Mouse (Mus musculus): ENCODE data around the gene Bid. TPM values are rescaled to one million over a fixed set of nuclear protein-coding genes. Genes with fewer than 3 reads are reported as not detected.
A peak's percentile ranks its signal among the peaks of the same experiment; 100 is the strongest.
"Not testable (repeated sequence)": the region's sequence is repeated elsewhere in the genome, so short reads cannot be mapped to it uniquely, and the experiment has no call there.

Gene Bid
- polyA plus RNA-seq, 1 experiment from 2014 or later = 13.4 TPM

- ATAC-seq (ENCODE audit: low read depth) (no peak), DNase-seq (ENCODE audit: low spot score) (no peak)
- no peak overlapping the region for H3K9ac ChIP-seq (ENCODE audit: low read depth, low read length)
- no peak overlapping the region for H3K4me2 ChIP-seq (ENCODE audit: low read depth, low read length)
- peaks cover 13% of the 10 kb centered on the region for H3K4me1 ChIP-seq (ENCODE audit: control insufficient read depth, insufficient read depth, low read length)
- H3K27ac ChIP-seq (replicated peaks; ENCODE audit: low read depth, low read length) = no peak overlapping the region
- H3K4me3 ChIP-seq (ENCODE audit: low read depth, low read length) = no peak overlapping the region
- 0 out of 2 replicates have a peak, but pooled peaks cover 8% of the 10 kb centered on the region for H3K27me3 ChIP-seq (replicated peaks; ENCODE audit: control insufficient read depth, insufficient read depth, low read length)
- 71% methylated on average over 4 of the region's 4 CpGs for WGBS
- H3K9me3 ChIP-seq (ENCODE audit: control insufficient read depth, low read length) = no peaks in the 10 kb centered on the region
- H3K36me3 ChIP-seq (ENCODE audit: control insufficient read depth, insufficient read depth, low read length) = no peaks in the 10 kb centered on the region
Measured at GRCm38 (mm10) chr6:120914533-120914910, 2.1 kb downstream of the Bid start.

- no peak overlapping the region for H3K4me3 ChIP-seq (ENCODE audit: low read depth, low read length)
- H3K9ac ChIP-seq (ENCODE audit: low read depth, low read length) = no peak overlapping the region
- no peak overlapping the region for H3K27ac ChIP-seq (replicated peaks; ENCODE audit: low read depth, low read length)
- DNase-seq (ENCODE audit: low spot score) (no peak), ATAC-seq (ENCODE audit: low read depth) (no peak)
- no peaks in the 10 kb centered on the region for H3K9me3 ChIP-seq (ENCODE audit: control insufficient read depth, low read length)
- H3K36me3 ChIP-seq (ENCODE audit: control insufficient read depth, insufficient read depth, low read length) = no peaks in the 10 kb centered on the region
- H3K27me3 ChIP-seq (replicated peaks; ENCODE audit: control insufficient read depth, insufficient read depth, low read length) = 0 out of 2 replicates have a peak, but pooled peaks cover 8% of the 10 kb centered on the region
- peaks cover 13% of the 10 kb centered on the region for H3K4me1 ChIP-seq (ENCODE audit: control insufficient read depth, insufficient read depth, low read length)
- no peak overlapping the region for H3K4me2 ChIP-seq (ENCODE audit: low read depth, low read length)
- WGBS = 85% methylated on average over 8 of the region's 8 CpGs
Measured at GRCm38 (mm10) chr6:120913783-120914182, 2.9 kb downstream of the Bid start.

- no peak for ATAC-seq (ENCODE audit: low read depth)
- Histone ChIP-seq H3K4me3 (ENCODE audit: low read depth, low read length) (no peak overlapping the region), H3K36me3 (ENCODE audit: control insufficient read depth, insufficient read depth, low read length) (no peaks in the 10 kb centered on the region), H3K9me3 (ENCODE audit: control insufficient read depth, low read length) (no peaks in the 10 kb centered on the region), H3K4me2 (ENCODE audit: low read depth, low read length) (no peak overlapping the region), H3K4me1 (ENCODE audit: control insufficient read depth, insufficient read depth, low read length) (peaks cover 13% of the 10 kb centered on the region), H3K27me3 (replicated peaks; ENCODE audit: control insufficient read depth, insufficient read depth, low read length) (0 out of 2 replicates have a peak, but pooled peaks cover 8% of the 10 kb centered on the region), H3K9ac (ENCODE audit: low read depth, low read length) (no peak overlapping the region), H3K27ac (replicated peaks; ENCODE audit: low read depth, low read length) (no peak overlapping the region)
- 55% methylated on average over 2 of the region's 2 CpGs for WGBS
- DNase-seq (ENCODE audit: low spot score) = peak; percentile 27
Measured at GRCm38 (mm10) chr6:120912931-120913330, 3.7 kb downstream of the Bid start.

GRCm38 (mm10) chr6:120911213-120912007 lies 5.2 kb downstream of the Bid start:
- Histone ChIP-seq H3K4me1 (ENCODE audit: control insufficient read depth, insufficient read depth, low read length) (peaks cover 10% of the 10 kb centered on the region), H3K27me3 (replicated peaks; ENCODE audit: control insufficient read depth, insufficient read depth, low read length) (0 out of 2 replicates have a peak, but pooled peaks cover 8% of the 10 kb centered on the region), H3K4me2 (ENCODE audit: low read depth, low read length) (no peak overlapping the region), H3K27ac (replicated peaks; ENCODE audit: low read depth, low read length) (no peak overlapping the region), H3K4me3 (ENCODE audit: low read depth, low read length) (no peak overlapping the region), H3K9ac (ENCODE audit: low read depth, low read length) (no peak overlapping the region), H3K9me3 (ENCODE audit: control insufficient read depth, low read length) (no peaks in the 10 kb centered on the region), H3K36me3 (ENCODE audit: control insufficient read depth, insufficient read depth, low read length) (no peaks in the 10 kb centered on the region)
- 69% methylated on average over 13 of the region's 13 CpGs for WGBS
- DNase-seq (ENCODE audit: low spot score) (no peak), ATAC-seq (ENCODE audit: low read depth) (no peak)

- no peak overlapping the region for H3K27ac ChIP-seq (replicated peaks; ENCODE audit: low read depth, low read length)
- H3K4me3 ChIP-seq (ENCODE audit: low read depth, low read length) = no peak overlapping the region
- H3K27me3 ChIP-seq (replicated peaks; ENCODE audit: control insufficient read depth, insufficient read depth, low read length) = no peaks in the 10 kb centered on the region
- H3K36me3 ChIP-seq (ENCODE audit: control insufficient read depth, insufficient read depth, low read length) = no peaks in the 10 kb centered on the region
- no peak overlapping the region for H3K9ac ChIP-seq (ENCODE audit: low read depth, low read length)
- no peaks in the 10 kb centered on the region for H3K4me1 ChIP-seq (ENCODE audit: control insufficient read depth, insufficient read depth, low read length)
- H3K9me3 ChIP-seq (ENCODE audit: control insufficient read depth, low read length) = no peaks in the 10 kb centered on the region
- H3K4me2 ChIP-seq (ENCODE audit: low read depth, low read length) = no peak overlapping the region
- 74% methylated on average over 3 of the region's 3 CpGs for WGBS
- no peak for ATAC-seq (ENCODE audit: low read depth)
- DNase-seq (ENCODE audit: low spot score) = no peak
Measured at GRCm38 (mm10) chr6:120909501-120909900, 7.2 kb downstream of the Bid start.

- H3K9me3 ChIP-seq (ENCODE audit: control insufficient read depth, low read length); H3K9ac ChIP-seq (ENCODE audit: low read depth, low read length); H3K4me3 ChIP-seq (ENCODE audit: low read depth, low read length); H3K27me3 ChIP-seq (replicated peaks; ENCODE audit: control insufficient read depth, insufficient read depth, low read length); H3K27ac ChIP-seq (replicated peaks; ENCODE audit: low read depth, low read length); H3K4me2 ChIP-seq (ENCODE audit: low read depth, low read length); DNase-seq (ENCODE audit: low spot score); H3K36me3 ChIP-seq (ENCODE audit: control insufficient read depth, insufficient read depth, low read length); H3K4me1 ChIP-seq (ENCODE audit: control insufficient read depth, insufficient read depth, low read length); ATAC-seq (ENCODE audit: low read depth): not testable (repeated sequence)
- WGBS = 85% methylated on average over 9 of the region's 10 CpGs
Measured at GRCm38 (mm10) chr6:120907876-120908597, 8.6 kb downstream of the Bid start.

- no peaks in the 10 kb centered on the region for H3K27me3 ChIP-seq (replicated peaks; ENCODE audit: control insufficient read depth, insufficient read depth, low read length)
- DNase-seq (ENCODE audit: low spot score) (no peak), ATAC-seq (ENCODE audit: low read depth) (no peak)
- no peaks in the 10 kb centered on the region for H3K9me3 ChIP-seq (ENCODE audit: control insufficient read depth, low read length)
- H3K36me3 ChIP-seq (ENCODE audit: control insufficient read depth, insufficient read depth, low read length) = no peaks in the 10 kb centered on the region
- H3K4me3 ChIP-seq (ENCODE audit: low read depth, low read length) = no peak overlapping the region
- H3K27ac ChIP-seq (replicated peaks; ENCODE audit: low read depth, low read length) = no peak overlapping the region
- no peaks in the 10 kb centered on the region for H3K4me1 ChIP-seq (ENCODE audit: control insufficient read depth, insufficient read depth, low read length)
- no peak overlapping the region for H3K4me2 ChIP-seq (ENCODE audit: low read depth, low read length)
- WGBS = 92% methylated on average over 6 of the region's 6 CpGs
- H3K9ac ChIP-seq (ENCODE audit: low read depth, low read length) = no peak overlapping the region
Measured at GRCm38 (mm10) chr6:120906521-120906920, 10.1 kb downstream of the Bid start.

- DNase-seq (ENCODE audit: low spot score) = no peak
- H3K27me3 ChIP-seq (replicated peaks; ENCODE audit: control insufficient read depth, insufficient read depth, low read length) = no peaks in the 10 kb centered on the region
- no peak for ATAC-seq (ENCODE audit: low read depth)
Measured at GRCm38 (mm10) chr6:120905111-120905510, 11.5 kb downstream of the Bid start.

More at GRCm38 (mm10) chr6:120905111-120905510, 11.5 kb downstream of the Bid start:
- H3K9ac ChIP-seq (ENCODE audit: low read depth, low read length) = no peak overlapping the region
- H3K4me2 ChIP-seq (ENCODE audit: low read depth, low read length) = no peak overlapping the region
- no peaks in the 10 kb centered on the region for H3K9me3 ChIP-seq (ENCODE audit: control insufficient read depth, low read length)
- H3K27ac ChIP-seq (replicated peaks; ENCODE audit: low read depth, low read length) = no peak overlapping the region
- no peak overlapping the region for H3K4me3 ChIP-seq (ENCODE audit: low read depth, low read length)
- H3K4me1 ChIP-seq (ENCODE audit: control insufficient read depth, insufficient read depth, low read length) = no peaks in the 10 kb centered on the region
- H3K36me3 ChIP-seq (ENCODE audit: control insufficient read depth, insufficient read depth, low read length) = no peaks in the 10 kb centered on the region
- 88% methylated on average over 5 of the region's 5 CpGs for WGBS
